Mouse (Mus musculus): ENCODE measurements around the gene Bid.

DNA sequence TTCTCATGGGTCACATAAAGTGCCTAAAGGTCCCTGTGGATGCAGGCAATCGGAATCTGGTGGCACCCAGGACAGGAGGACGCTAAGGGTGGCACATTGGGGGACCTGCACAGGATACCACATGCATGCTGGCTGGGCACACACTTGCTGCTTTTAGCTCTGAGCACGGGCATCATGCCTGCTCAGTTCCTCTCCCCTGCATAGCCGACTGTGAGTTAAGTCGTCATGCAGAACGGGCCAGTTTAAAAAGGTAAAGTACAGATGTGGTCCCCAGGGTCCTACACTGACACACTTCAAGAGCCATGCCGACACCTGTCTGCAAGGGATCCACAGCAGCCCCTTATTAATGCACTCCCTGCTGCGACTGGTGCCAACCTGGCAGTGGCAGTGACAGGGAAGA, 37.6 kb upstream of the Bid start:
- TF ChIP-seq GATA1 (IDR thresholded peaks at IDR 0.05; ENCODE audit: borderline replicate concordance, low read length) (no peak), FLI1 (IDR thresholded peaks at IDR 0.05; ENCODE audit: low read length) (no peak)
